Mouse (Mus musculus): Measurements from ENCODE around the gene 4932438A13Rik. TPM values are rescaled to one million over a fixed set of nuclear protein-coding genes. Genes with fewer than 3 reads are reported as not detected.
A peak's percentile ranks its signal among the peaks of the same experiment; 100 is the strongest.

Gene 4932438A13Rik
- polyA plus RNA-seq (2014; fragmentation: Nextera tagmentation; extraction: Ambion mirVana) = 40.6 and 48.8 TPM in 2 replicates

GRCm38 (mm10) chr3:36862721-36863275, at the start of gene 4932438A13Rik:
Gene 4932438A13Rik, plus strand, starts transcription at chr3:36863104.
- peak within 1 kb of the TSS; percentile 86 to 87 for H3K27ac ChIP-seq (replicated peaks in 1 of 2; ENCODE audit: control insufficient read depth in 1 of 2, insufficient read depth in 1 of 2, low read depth in 2 of 2, low read length in 2 of 2)
- H3K9me3 ChIP-seq (ENCODE audit: control insufficient read depth, low read length) = peaks cover 4% of the 10 kb centered on the region; the same call in 1 of the 2 replicates
- H3K4me2 ChIP-seq (ENCODE audit: low read length) = peak within 1 kb of the TSS; percentile 76
- H3K9ac ChIP-seq (ENCODE audit: low read length) = peak within 1 kb of the TSS; percentile 87
- peaks cover 0 to 5% of the 10 kb centered on the region in 2 experiments; a peak in 2 of 4 replicates for H3K4me1 ChIP-seq (ENCODE audit: control insufficient read depth in 2 of 2, insufficient read depth in 2 of 2, low read length in 2 of 2)
- 1% methylated on average over 38 of the region's 38 CpGs for WGBS
- H3K36me3 ChIP-seq (ENCODE audit: control insufficient read depth, insufficient read depth, low read length) = peaks cover 30% of the 10 kb centered on the region
- H3K4me3 ChIP-seq (ENCODE audit: control insufficient read depth in 1 of 2, insufficient read depth in 1 of 2, low read depth in 1 of 2, low read length in 2 of 2) = peak within 1 kb of the TSS; percentile 88 to 98
- ATAC-seq (ENCODE audit: insufficient number of reproducible peaks, insufficient read depth, low FRiP score, low read depth) = peak; percentile 98
- no peaks in the 10 kb centered on the region for H3K27me3 ChIP-seq (ENCODE audit: control insufficient read depth, insufficient read depth, low read length)

- Histone ChIP-seq H3K9me3 (ENCODE audit: control insufficient read depth, low read length) (no peaks in the 10 kb centered on the region), H3K4me2 (ENCODE audit: low read length) (no peak overlapping the region), H3K36me3 (ENCODE audit: control insufficient read depth, insufficient read depth, low read length) (no peaks in the 10 kb centered on the region), H3K4me3 (ENCODE audit: control insufficient read depth in 1 of 2, insufficient read depth in 1 of 2, low read depth in 1 of 2, low read length in 2 of 2) (no peak overlapping the region), H3K9ac (ENCODE audit: low read length) (no peak overlapping the region), H3K27ac (replicated peaks in 1 of 2; ENCODE audit: control insufficient read depth in 1 of 2, insufficient read depth in 1 of 2, low read depth in 2 of 2, low read length in 2 of 2) (no peak overlapping the region), H3K27me3 (ENCODE audit: control insufficient read depth, insufficient read depth, low read length) (no peaks in the 10 kb centered on the region), H3K4me1 (ENCODE audit: control insufficient read depth in 2 of 2, insufficient read depth in 2 of 2, low read length in 2 of 2) (no peaks in the 10 kb centered on the region)
- 83% methylated on average over 5 of the region's 5 CpGs for WGBS
- ATAC-seq (ENCODE audit: insufficient number of reproducible peaks, insufficient read depth, low FRiP score, low read depth) = no peak
Observed at GRCm38 (mm10) chr3:36816633-36817032, 46.3 kb upstream of the 4932438A13Rik start.

- WGBS = 42% methylated on average over 7 of the region's 7 CpGs
- Histone ChIP-seq H3K9ac (ENCODE audit: low read length) (no peak overlapping the region), H3K4me1 (ENCODE audit: control insufficient read depth in 2 of 2, insufficient read depth in 2 of 2, low read length in 2 of 2) (no peaks in the 10 kb centered on the region), H3K4me2 (ENCODE audit: low read length) (no peak overlapping the region), H3K27ac (replicated peaks in 1 of 2; ENCODE audit: control insufficient read depth in 1 of 2, insufficient read depth in 1 of 2, low read depth in 2 of 2, low read length in 2 of 2) (peak overlapping the region in 1 of 2 experiments; percentile 25; a peak in 1 of 4 replicates), H3K4me3 (ENCODE audit: control insufficient read depth in 1 of 2, insufficient read depth in 1 of 2, low read depth in 1 of 2, low read length in 2 of 2) (no peak overlapping the region), H3K27me3 (ENCODE audit: control insufficient read depth, insufficient read depth, low read length) (no peaks in the 10 kb centered on the region), H3K36me3 (ENCODE audit: control insufficient read depth, insufficient read depth, low read length) (no peaks in the 10 kb centered on the region), H3K9me3 (ENCODE audit: control insufficient read depth, low read length) (no peaks in the 10 kb centered on the region)
- no peak for ATAC-seq (ENCODE audit: insufficient number of reproducible peaks, insufficient read depth, low FRiP score, low read depth)
Observed at GRCm38 (mm10) chr3:36819402-36819801, 43.5 kb upstream of the 4932438A13Rik start.

- no peaks in the 10 kb centered on the region for H3K36me3 ChIP-seq (ENCODE audit: control insufficient read depth, insufficient read depth, low read length)
- 71% methylated on average over 9 of the region's 9 CpGs for WGBS
- no peak overlapping the region for H3K4me3 ChIP-seq (ENCODE audit: control insufficient read depth in 1 of 2, insufficient read depth in 1 of 2, low read depth in 1 of 2, low read length in 2 of 2)
- ATAC-seq (ENCODE audit: insufficient number of reproducible peaks, insufficient read depth, low FRiP score, low read depth) = no peak
- no peak overlapping the region for H3K9ac ChIP-seq (ENCODE audit: low read length)
- no peak overlapping the region for H3K27ac ChIP-seq (replicated peaks in 1 of 2; ENCODE audit: control insufficient read depth in 1 of 2, insufficient read depth in 1 of 2, low read depth in 2 of 2, low read length in 2 of 2)
- no peaks in the 10 kb centered on the region for H3K27me3 ChIP-seq (ENCODE audit: control insufficient read depth, insufficient read depth, low read length)
- H3K4me2 ChIP-seq (ENCODE audit: low read length) = no peak overlapping the region
- no peaks in the 10 kb centered on the region for H3K9me3 ChIP-seq (ENCODE audit: control insufficient read depth, low read length)
- H3K4me1 ChIP-seq (ENCODE audit: control insufficient read depth in 2 of 2, insufficient read depth in 2 of 2, low read length in 2 of 2) = no peaks in the 10 kb centered on the region
Observed at GRCm38 (mm10) chr3:36821037-36821436, 41.9 kb upstream of the 4932438A13Rik start.

GRCm38 (mm10) chr3:36825098-36825497, 37.8 kb upstream of the 4932438A13Rik start:
- no peaks in the 10 kb centered on the region for H3K9me3 ChIP-seq (ENCODE audit: control insufficient read depth, low read length)
- 59% methylated on average over 1 of the region's 1 CpGs for WGBS
- H3K27me3 ChIP-seq (ENCODE audit: control insufficient read depth, insufficient read depth, low read length) = no peaks in the 10 kb centered on the region
- no peak overlapping the region for H3K9ac ChIP-seq (ENCODE audit: low read length)
- no peaks in the 10 kb centered on the region for H3K4me1 ChIP-seq (ENCODE audit: control insufficient read depth in 2 of 2, insufficient read depth in 2 of 2, low read length in 2 of 2)
- H3K4me2 ChIP-seq (ENCODE audit: low read length) = no peak overlapping the region
- H3K36me3 ChIP-seq (ENCODE audit: control insufficient read depth, insufficient read depth, low read length) = no peaks in the 10 kb centered on the region
- no peak for ATAC-seq (ENCODE audit: insufficient number of reproducible peaks, insufficient read depth, low FRiP score, low read depth)
- H3K4me3 ChIP-seq (ENCODE audit: control insufficient read depth in 1 of 2, insufficient read depth in 1 of 2, low read depth in 1 of 2, low read length in 2 of 2) = no peak overlapping the region
- H3K27ac ChIP-seq (replicated peaks in 1 of 2; ENCODE audit: control insufficient read depth in 1 of 2, insufficient read depth in 1 of 2, low read depth in 2 of 2, low read length in 2 of 2) = no peak overlapping the region

GRCm38 (mm10) chr3:36825554-36825953, 37.4 kb upstream of the 4932438A13Rik start:
- Histone ChIP-seq H3K4me2 (ENCODE audit: low read length) (no peak overlapping the region), H3K36me3 (ENCODE audit: control insufficient read depth, insufficient read depth, low read length) (no peaks in the 10 kb centered on the region), H3K27ac (replicated peaks in 1 of 2; ENCODE audit: control insufficient read depth in 1 of 2, insufficient read depth in 1 of 2, low read depth in 2 of 2, low read length in 2 of 2) (no peak overlapping the region), H3K27me3 (ENCODE audit: control insufficient read depth, insufficient read depth, low read length) (no peaks in the 10 kb centered on the region), H3K9ac (ENCODE audit: low read length) (no peak overlapping the region), H3K4me1 (ENCODE audit: control insufficient read depth in 2 of 2, insufficient read depth in 2 of 2, low read length in 2 of 2) (no peaks in the 10 kb centered on the region), H3K9me3 (ENCODE audit: control insufficient read depth, low read length) (no peaks in the 10 kb centered on the region), H3K4me3 (ENCODE audit: control insufficient read depth in 1 of 2, insufficient read depth in 1 of 2, low read depth in 1 of 2, low read length in 2 of 2) (no peak overlapping the region)
- no peak for ATAC-seq (ENCODE audit: insufficient number of reproducible peaks, insufficient read depth, low FRiP score, low read depth)
- WGBS = 68% methylated on average over 4 of the region's 4 CpGs

- WGBS = 58% methylated on average over 8 of the region's 8 CpGs
- no peaks in the 10 kb centered on the region for H3K4me1 ChIP-seq (ENCODE audit: control insufficient read depth in 2 of 2, insufficient read depth in 2 of 2, low read length in 2 of 2)
- H3K4me3 ChIP-seq (ENCODE audit: control insufficient read depth in 1 of 2, insufficient read depth in 1 of 2, low read depth in 1 of 2, low read length in 2 of 2) = no peak overlapping the region
- H3K4me2 ChIP-seq (ENCODE audit: low read length) = no peak overlapping the region
- no peaks in the 10 kb centered on the region for H3K36me3 ChIP-seq (ENCODE audit: control insufficient read depth, insufficient read depth, low read length)
- no peaks in the 10 kb centered on the region for H3K27me3 ChIP-seq (ENCODE audit: control insufficient read depth, insufficient read depth, low read length)
- H3K9me3 ChIP-seq (ENCODE audit: control insufficient read depth, low read length) = no peaks in the 10 kb centered on the region
- ATAC-seq (ENCODE audit: insufficient number of reproducible peaks, insufficient read depth, low FRiP score, low read depth) = no peak
- H3K27ac ChIP-seq (replicated peaks in 1 of 2; ENCODE audit: control insufficient read depth in 1 of 2, insufficient read depth in 1 of 2, low read depth in 2 of 2, low read length in 2 of 2) = no peak overlapping the region
- no peak overlapping the region for H3K9ac ChIP-seq (ENCODE audit: low read length)
Observed at GRCm38 (mm10) chr3:36827274-36828025, 35.5 kb upstream of the 4932438A13Rik start.

All from heart, embryonic 14.5 days (tissue).